Mouse (Mus musculus): ENCODE measurements around the gene Rrm1. TPM values are rescaled to one million over a fixed set of nuclear protein-coding genes. Genes with fewer than 3 reads are reported as not detected.
"Not testable (repeated sequence)": the region's sequence is repeated elsewhere in the genome, so short reads cannot be mapped to it uniquely, and the experiment has no call there.

The Rrm1 gene
- polyA plus RNA-seq, 1 experiment from 2014 or later: 20.7 TPM

- TF ChIP-seq CTCF (IDR thresholded peaks at IDR 0.05) (no peak), EP300 (IDR thresholded peaks at IDR 0.05) (no peak)
- peak; percentile 16; the same call in 1 of the 2 replicates for ATAC-seq
- Histone ChIP-seq H3K4me2 (replicated peaks; ENCODE audit: low read depth, low read length) (no peak overlapping the region), H3K9me3 (ENCODE audit: low read length) (no peaks in the 10 kb centered on the region), H3K27ac (ENCODE audit: low read length) (no peak overlapping the region), H3K9ac (replicated peaks; ENCODE audit: low read depth) (no peak overlapping the region), H3K4me3 (ENCODE audit: low read depth, low read length) (no peak overlapping the region), H3K27me3 (replicated peaks; ENCODE audit: insufficient read depth, low read length) (no peaks in the 10 kb centered on the region), H3K4me1 (ENCODE audit: insufficient read depth, low read depth, low read length) (peaks cover 11% of the 10 kb centered on the region), H3K36me3 (ENCODE audit: insufficient read depth, low read length) (no peaks in the 10 kb centered on the region)
- 33% methylated on average over 5 of the region's 5 CpGs for WGBS
- DNase-seq (ENCODE audit: low spot score): peak; percentile 23
These were observed 38.0 kb downstream of the Rrm1 start for GRCm38 (mm10) chr7:102479368-102480078.

GRCm38 (mm10) chr7:102480821-102481220 is 39.3 kb downstream of the Rrm1 start:
- no peak overlapping the region for H3K4me2 ChIP-seq (replicated peaks; ENCODE audit: low read depth, low read length)
- ATAC-seq: peak; percentile 20; the same call in 1 of the 2 replicates
- H3K9me3 ChIP-seq (ENCODE audit: low read length): no peaks in the 10 kb centered on the region
- H3K36me3 ChIP-seq (ENCODE audit: insufficient read depth, low read length): no peaks in the 10 kb centered on the region
- TF ChIP-seq EP300 (IDR thresholded peaks at IDR 0.05) (no peak), CTCF (IDR thresholded peaks at IDR 0.05) (no peak)
- H3K9ac ChIP-seq (replicated peaks; ENCODE audit: low read depth): no peak overlapping the region
- H3K27ac ChIP-seq (ENCODE audit: low read length): no peak overlapping the region
- peaks cover 11% of the 10 kb centered on the region for H3K4me1 ChIP-seq (ENCODE audit: insufficient read depth, low read depth, low read length)
- peak; percentile 15 for DNase-seq (ENCODE audit: low spot score)
- H3K4me3 ChIP-seq (ENCODE audit: low read depth, low read length): no peak overlapping the region
- WGBS: 22% methylated on average over 4 of the region's 4 CpGs
- H3K27me3 ChIP-seq (replicated peaks; ENCODE audit: insufficient read depth, low read length): no peaks in the 10 kb centered on the region

- DNase-seq (ENCODE audit: low spot score): no peak
- no peak within 1 kb of the TSS for H3K9ac ChIP-seq (replicated peaks; ENCODE audit: low read depth)
- H3K4me2 ChIP-seq (replicated peaks; ENCODE audit: low read depth, low read length): no peak within 1 kb of the TSS
- no peak for ATAC-seq
- H3K36me3 ChIP-seq (ENCODE audit: insufficient read depth, low read length): no peaks in the 10 kb centered on the region
- peaks cover 11% of the 10 kb centered on the region for H3K4me1 ChIP-seq (ENCODE audit: insufficient read depth, low read depth, low read length)
- no peak within 1 kb of the TSS for H3K4me3 ChIP-seq (ENCODE audit: low read depth, low read length)
- no peak within 1 kb of the TSS for H3K27ac ChIP-seq (ENCODE audit: low read length)
- 82% methylated on average over 4 of the region's 4 CpGs for WGBS
- TF ChIP-seq EP300 (IDR thresholded peaks at IDR 0.05): no peak
- no peak for TF ChIP-seq CTCF (IDR thresholded peaks at IDR 0.05)
- no peaks in the 10 kb centered on the region for H3K9me3 ChIP-seq (ENCODE audit: low read length)
- no peaks in the 10 kb centered on the region for H3K27me3 ChIP-seq (replicated peaks; ENCODE audit: insufficient read depth, low read length)
These were observed 40.1 kb downstream of the Rrm1 start, which contains the start of gene Olfr543 for GRCm38 (mm10) chr7:102481579-102481978. Olfr543 (minus strand) TSS chr7:102481679.

GRCm38 (mm10) chr7:102483665-102484064 is 42.2 kb downstream of the Rrm1 start:
- peaks cover 11% of the 10 kb centered on the region for H3K4me1 ChIP-seq (ENCODE audit: insufficient read depth, low read depth, low read length)
- H3K36me3 ChIP-seq (ENCODE audit: insufficient read depth, low read length): no peaks in the 10 kb centered on the region
- WGBS: 43% methylated on average over 2 of the region's 2 CpGs
- no peak overlapping the region for H3K9ac ChIP-seq (replicated peaks; ENCODE audit: low read depth)
- TF ChIP-seq EP300 (IDR thresholded peaks at IDR 0.05): peak; percentile 65; the same call in 1 of the 2 replicates
- TF ChIP-seq CTCF (IDR thresholded peaks at IDR 0.05): no peak
- H3K27me3 ChIP-seq (replicated peaks; ENCODE audit: insufficient read depth, low read length): no peaks in the 10 kb centered on the region
- peak; percentile 43 for DNase-seq (ENCODE audit: low spot score)
- no peak overlapping the region for H3K4me3 ChIP-seq (ENCODE audit: low read depth, low read length)
- ATAC-seq: peak; percentile 70
- no peaks in the 10 kb centered on the region for H3K9me3 ChIP-seq (ENCODE audit: low read length)
- H3K4me2 ChIP-seq (replicated peaks; ENCODE audit: low read depth, low read length): no peak overlapping the region
- no peak overlapping the region for H3K27ac ChIP-seq (ENCODE audit: low read length)

GRCm38 (mm10) chr7:102484766-102485165 is 43.3 kb downstream of the Rrm1 start:
- ATAC-seq; H3K27me3 ChIP-seq (replicated peaks; ENCODE audit: insufficient read depth, low read length); DNase-seq (ENCODE audit: low spot score); H3K4me2 ChIP-seq (replicated peaks; ENCODE audit: low read depth, low read length); H3K4me1 ChIP-seq (ENCODE audit: insufficient read depth, low read depth, low read length); H3K36me3 ChIP-seq (ENCODE audit: insufficient read depth, low read length); H3K9me3 ChIP-seq (ENCODE audit: low read length); H3K9ac ChIP-seq (replicated peaks; ENCODE audit: low read depth); H3K27ac ChIP-seq (ENCODE audit: low read length); H3K4me3 ChIP-seq (ENCODE audit: low read depth, low read length): not testable (repeated sequence)
- 71% methylated on average over 6 of the region's 8 CpGs for WGBS

GRCm38 (mm10) chr7:102486105-102486504 is 44.6 kb downstream of the Rrm1 start:
- Histone ChIP-seq H3K4me3 (ENCODE audit: low read depth, low read length) (no peak overlapping the region), H3K27me3 (replicated peaks; ENCODE audit: insufficient read depth, low read length) (no peaks in the 10 kb centered on the region), H3K36me3 (ENCODE audit: insufficient read depth, low read length) (no peaks in the 10 kb centered on the region), H3K4me1 (ENCODE audit: insufficient read depth, low read depth, low read length) (peaks cover 3% of the 10 kb centered on the region; the same call in 1 of the 2 replicates), H3K9me3 (ENCODE audit: low read length) (no peaks in the 10 kb centered on the region), H3K9ac (replicated peaks; ENCODE audit: low read depth) (no peak overlapping the region), H3K4me2 (replicated peaks; ENCODE audit: low read depth, low read length) (no peak overlapping the region), H3K27ac (ENCODE audit: low read length) (no peak overlapping the region)
- TF ChIP-seq EP300 (IDR thresholded peaks at IDR 0.05) (no peak), CTCF (IDR thresholded peaks at IDR 0.05) (no peak)
- no peak for DNase-seq (ENCODE audit: low spot score)
- WGBS: 29% methylated on average over 1 of the region's 1 CpGs
- no peak for ATAC-seq

Measured in lung, postnatal 0 days (tissue).